ENCODE assay signal across 8 mouse cellular contexts in the genomic region with DNA sequence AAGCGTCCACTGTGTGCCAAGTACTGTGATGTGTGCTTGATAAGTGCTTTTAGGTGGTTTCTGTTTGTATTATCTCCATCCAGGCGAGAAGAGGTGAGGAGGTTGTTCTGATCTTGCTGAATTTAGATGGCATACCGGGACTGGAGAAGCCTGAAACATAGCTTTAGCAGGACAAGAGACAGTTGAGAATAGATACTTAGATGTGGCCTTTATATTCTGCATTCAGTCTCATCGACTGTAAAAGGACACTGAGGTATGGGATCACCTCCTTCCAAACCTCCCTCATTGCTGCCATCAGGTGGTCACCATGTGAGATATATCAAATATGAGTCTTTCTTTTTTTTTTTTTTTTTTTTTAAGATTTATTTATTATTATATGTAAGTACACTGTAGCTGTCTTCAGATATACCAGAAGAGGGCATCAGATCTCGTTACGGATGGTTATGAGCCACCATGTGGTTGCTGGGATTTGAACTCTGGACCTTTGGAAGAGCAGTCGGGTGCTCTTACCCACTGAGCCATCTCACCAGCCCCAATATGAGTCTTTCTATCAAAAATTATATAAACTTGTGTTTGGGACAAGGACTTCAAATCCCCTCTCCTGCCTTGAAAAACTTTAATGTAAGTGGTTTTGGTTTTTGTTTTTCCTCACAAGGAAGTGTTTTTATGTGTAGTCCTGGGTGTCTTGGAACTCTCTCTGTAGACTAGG. TPM values are rescaled to one million over a fixed set of nuclear protein-coding genes. Genes with fewer than 3 reads are reported as not detected.
DNase-seq lines count a peak whose midpoint lies in the region; ATAC-seq and TF ChIP-seq lines count a peak whose summit lies in the region.
"Not testable (repeated sequence)": the region's sequence is repeated elsewhere in the genome, so short reads cannot be mapped to it uniquely, and the experiment has no call there.

No protein-coding gene starts in this region.

- H3K79me3 ChIP-seq in C2C12 (ENCODE audit: low read depth) = not testable (repeated sequence)

- peaks cover 18% of the 10 kb centered on the region for H3K4me1 ChIP-seq in bone marrow macrophage, adult 2 months (ENCODE audit: control insufficient read depth, insufficient read depth, low read length)
- peaks cover 11% of the 10 kb centered on the region for H3K4me1 ChIP-seq in embryonic facial prominence, embryonic 10.5 days
- H3K4me1 ChIP-seq in heart, embryonic 10.5 days; kidney, adult 2 months (ENCODE audit: control insufficient read depth, insufficient read depth, low read length); liver, embryonic 11.5 days (replicated peaks; ENCODE audit: control insufficient read depth, insufficient read depth, low read length); midbrain, embryonic 12.5 days; spleen, adult 2 months (ENCODE audit: control insufficient read depth, insufficient read depth, insufficient read length): not testable (repeated sequence)

- peak overlapping the region; percentile 60 for H3K9ac ChIP-seq in liver, embryonic 11.5 days (ENCODE audit: low read depth, low read length)
- H3K9ac ChIP-seq in midbrain, embryonic 12.5 days (replicated peaks) = peak overlapping the region; percentile 12

- peaks cover 19% of the 10 kb centered on the region for H3K79me2 ChIP-seq in C2C12 (ENCODE audit: control insufficient read depth, insufficient read depth)

- ATAC-seq in liver, embryonic 11.5 days (replicated peaks; ENCODE audit: low FRiP score); midbrain, embryonic 12.5 days (ENCODE audit: low FRiP score, low read depth): not testable (repeated sequence)

- DNase-seq in embryonic facial prominence, embryonic 10.5 days (ENCODE audit: low spot score); heart, embryonic 10.5 days (ENCODE audit: low spot score); liver, embryonic 11.5 days (ENCODE audit: low spot score): not testable (repeated sequence)
- peak; percentile 57 for DNase-seq in kidney, adult 2 months
- peak; percentile 47 to 66 for DNase-seq in spleen, adult 2 months (ENCODE audit: low read depth in 1 of 2, low spot score in 2 of 2)

- not testable (repeated sequence) for TF ChIP-seq POLR2A in bone marrow macrophage, adult 2 months (IDR thresholded peaks at IDR 0.05; ENCODE audit: borderline replicate concordance, low read depth, low read length); kidney, adult 2 months (IDR thresholded peaks at IDR 0.05; ENCODE audit: low read depth, low read length); spleen, adult 2 months (IDR thresholded peaks at IDR 0.05; ENCODE audit: low read depth, low read length)

- peak overlapping the region; percentile 27 for H3ac ChIP-seq in C2C12 (ENCODE audit: control insufficient read depth, insufficient read length, low read depth)

- TF ChIP-seq CTCF in C2C12 (IDR thresholded peaks at IDR 0.05; ENCODE audit: control insufficient read depth, insufficient read depth, insufficient read length); bone marrow macrophage, adult 2 months (IDR thresholded peaks at IDR 0.05; ENCODE audit: low read depth, low read length); kidney, adult 2 months (conservative IDR thresholded peaks at IDR 0.05; ENCODE audit: insufficient read depth, insufficient read length, low read depth, low read length); spleen, adult 2 months (IDR thresholded peaks at IDR 0.05; ENCODE audit: extremely low read depth, insufficient read depth, insufficient read length, insufficient replicate concordance): not testable (repeated sequence)

- H3K4me2 ChIP-seq in liver, embryonic 11.5 days = peak overlapping the region; percentile 80
- peak overlapping the region; percentile 67 for H3K4me2 ChIP-seq in midbrain, embryonic 12.5 days (replicated peaks)

- peak overlapping the region; percentile 32 for H3K4me3 ChIP-seq in C2C12 (ENCODE audit: insufficient read depth, poor library complexity, severe bottlenecking)
- peak overlapping the region; percentile 73 for H3K4me3 ChIP-seq in bone marrow macrophage, adult 2 months (ENCODE audit: insufficient read depth, low read length)
- H3K4me3 ChIP-seq in embryonic facial prominence, embryonic 10.5 days = peak overlapping the region; percentile 96
- H3K4me3 ChIP-seq in heart, embryonic 10.5 days = peak overlapping the region; percentile 96
- peak overlapping the region; percentile 73 for H3K4me3 ChIP-seq in kidney, adult 2 months (ENCODE audit: insufficient read depth, low read depth, low read length)
- peak overlapping the region; percentile 90 for H3K4me3 ChIP-seq in liver, embryonic 11.5 days (ENCODE audit: low read depth, low read length)
- peak overlapping the region; percentile 93 for H3K4me3 ChIP-seq in midbrain, embryonic 12.5 days
- H3K4me3 ChIP-seq in spleen, adult 2 months (ENCODE audit: extremely low read depth, insufficient read depth, insufficient read length) = peak overlapping the region; percentile 66

- WGBS in embryonic facial prominence, embryonic 10.5 days = 39% methylated on average over 7 of the region's 7 CpGs
- WGBS in heart, embryonic 10.5 days = 33% methylated on average over 7 of the region's 7 CpGs
- 31% methylated on average over 7 of the region's 7 CpGs for WGBS in kidney, adult 2 months
- WGBS in liver, embryonic 11.5 days = 20% methylated on average over 5 of the region's 7 CpGs
- 31% methylated on average over 7 of the region's 7 CpGs for WGBS in midbrain, embryonic 12.5 days
- 19% methylated on average over 7 of the region's 7 CpGs for WGBS in spleen, adult 2 months

- not testable (repeated sequence) for H3K27me3 ChIP-seq in C2C12 (ENCODE audit: control insufficient read depth, insufficient read depth, insufficient read length); embryonic facial prominence, embryonic 10.5 days (replicated peaks; ENCODE audit: low read depth, poor library complexity, severe bottlenecking); heart, embryonic 10.5 days (ENCODE audit: insufficient read depth, poor library complexity, severe bottlenecking); kidney, adult 2 months (replicated peaks; ENCODE audit: control insufficient read depth, insufficient read depth, low read length); liver, embryonic 11.5 days (replicated peaks; ENCODE audit: control insufficient read depth, insufficient read depth, low read length); midbrain, embryonic 12.5 days; spleen, adult 2 months (ENCODE audit: control insufficient read depth, insufficient read depth, low read length)

- H3K9me3 ChIP-seq in embryonic facial prominence, embryonic 10.5 days; heart, embryonic 10.5 days; liver, embryonic 11.5 days (ENCODE audit: control insufficient read depth, low read length); midbrain, embryonic 12.5 days: not testable (repeated sequence)

- peaks cover 14% of the 10 kb centered on the region for H3K36me3 ChIP-seq in C2C12 (ENCODE audit: control insufficient read depth, insufficient read depth)
- peaks cover 25% of the 10 kb centered on the region for H3K36me3 ChIP-seq in embryonic facial prominence, embryonic 10.5 days (replicated peaks)
- peaks cover 25% of the 10 kb centered on the region for H3K36me3 ChIP-seq in heart, embryonic 10.5 days
- H3K36me3 ChIP-seq in kidney, adult 2 months (ENCODE audit: control insufficient read depth, insufficient read depth, low read length); liver, embryonic 11.5 days (ENCODE audit: control insufficient read depth, insufficient read depth, low read length); spleen, adult 2 months (ENCODE audit: control insufficient read depth, insufficient read depth, low read length): not testable (repeated sequence)
- peaks cover 21% of the 10 kb centered on the region for H3K36me3 ChIP-seq in midbrain, embryonic 12.5 days

- H3K27ac ChIP-seq in bone marrow macrophage, adult 2 months (ENCODE audit: insufficient read depth, low read depth, low read length) = peak overlapping the region; percentile 45
- H3K27ac ChIP-seq in embryonic facial prominence, embryonic 10.5 days (replicated peaks) = peak overlapping the region; percentile 95
- peak overlapping the region; percentile 98 for H3K27ac ChIP-seq in heart, embryonic 10.5 days
- peak overlapping the region; percentile 72 for H3K27ac ChIP-seq in kidney, adult 2 months (ENCODE audit: insufficient read depth, low read depth, low read length)
- peak overlapping the region; percentile 51 for H3K27ac ChIP-seq in liver, embryonic 11.5 days (ENCODE audit: low read depth, low read length)
- H3K27ac ChIP-seq in midbrain, embryonic 12.5 days (replicated peaks) = peak overlapping the region; percentile 27
- H3K27ac ChIP-seq in spleen, adult 2 months (ENCODE audit: insufficient read depth, low read length) = peak overlapping the region; percentile 52; the same call in 1 of the 2 replicates

RNA-seq across cellular contexts. Expression of a gene that starts 0.9 kb away (rescaled TPM):
- 127 TPM for polyA plus RNA-seq in C2C12 (2012; fragmentation: generic; extraction: Trizol)
- polyA plus RNA-seq in bone marrow macrophage, adult 2 months (2012; ENCODE audit: insufficient read depth, insufficient read length, missing spikeins) = 58.0 and 67.2 TPM in 2 replicates
- polyA plus RNA-seq in embryonic facial prominence, embryonic 10.5 days (2016; fragmentation: Nextera tagmentation; extraction: Ambion mirVana) = 200 and 214 TPM in 2 replicates
- polyA plus RNA-seq in heart, embryonic 10.5 days (2016; fragmentation: Nextera tagmentation; extraction: Ambion mirVana) = 332 and 445 TPM in 2 replicates
- polyA plus RNA-seq in kidney, adult 2 months (2012; rRNA removed) = 100 and 134 TPM in 2 replicates
- 196 and 210 TPM in 2 replicates for polyA plus RNA-seq in liver, embryonic 11.5 days (2014; fragmentation: Nextera tagmentation; extraction: Ambion mirVana)
- 202 and 213 TPM in 2 replicates for polyA plus RNA-seq in midbrain, embryonic 12.5 days (2016; fragmentation: Nextera tagmentation; extraction: Ambion mirVana)
- 21.1 and 21.9 TPM in 2 replicates for polyA plus RNA-seq in spleen, adult 2 months (2012; rRNA removed)

RNA-seq across cellular contexts. Expression of a gene that starts 40.2 kb away (rescaled TPM):
- polyA plus RNA-seq in C2C12 (2012; fragmentation: generic; extraction: Trizol) = 3.9 TPM
- 13.3 and 15.3 TPM in 2 replicates for polyA plus RNA-seq in bone marrow macrophage, adult 2 months (2012; ENCODE audit: insufficient read depth, insufficient read length, missing spikeins)
- 6.3 and 8.3 TPM in 2 replicates for polyA plus RNA-seq in embryonic facial prominence, embryonic 10.5 days (2016; fragmentation: Nextera tagmentation; extraction: Ambion mirVana)
- polyA plus RNA-seq in heart, embryonic 10.5 days (2016; fragmentation: Nextera tagmentation; extraction: Ambion mirVana) = 3.5 and 7.2 TPM in 2 replicates
- 16.2 and 17.2 TPM in 2 replicates for polyA plus RNA-seq in kidney, adult 2 months (2012; rRNA removed)
- polyA plus RNA-seq in liver, embryonic 11.5 days (2014; fragmentation: Nextera tagmentation; extraction: Ambion mirVana) = 9.0 and 10.6 TPM in 2 replicates
- polyA plus RNA-seq in midbrain, embryonic 12.5 days (2016; fragmentation: Nextera tagmentation; extraction: Ambion mirVana) = 9.1 and 9.2 TPM in 2 replicates
- polyA plus RNA-seq in spleen, adult 2 months (2012; rRNA removed) = 4.4 and 4.9 TPM in 2 replicates

Comparison
In these comparisons a context has a peak if more than half of its experiments do, and no peak if none do; other contexts are left out.
1. H3K4me3 ChIP-seq: peak in every context shown above with its lines; median percentile 96 in embryonic facial prominence, embryonic 10.5 days; 96 in heart, embryonic 10.5 days; 93 in midbrain, embryonic 12.5 days; 90 in liver, embryonic 11.5 days; 73 in bone marrow macrophage, adult 2 months; 73 in kidney, adult 2 months; 66 in spleen, adult 2 months; 32 in C2C12.
2. H3K27ac ChIP-seq: peak in every context shown above with its lines; median percentile 98 in heart, embryonic 10.5 days; 95 in embryonic facial prominence, embryonic 10.5 days; 72 in kidney, adult 2 months; 52 in spleen, adult 2 months; 51 in liver, embryonic 11.5 days; 45 in bone marrow macrophage, adult 2 months; 27 in midbrain, embryonic 12.5 days.